Comparison of ENCODE assay signal across 11 mouse cellular contexts in the genomic region with DNA sequence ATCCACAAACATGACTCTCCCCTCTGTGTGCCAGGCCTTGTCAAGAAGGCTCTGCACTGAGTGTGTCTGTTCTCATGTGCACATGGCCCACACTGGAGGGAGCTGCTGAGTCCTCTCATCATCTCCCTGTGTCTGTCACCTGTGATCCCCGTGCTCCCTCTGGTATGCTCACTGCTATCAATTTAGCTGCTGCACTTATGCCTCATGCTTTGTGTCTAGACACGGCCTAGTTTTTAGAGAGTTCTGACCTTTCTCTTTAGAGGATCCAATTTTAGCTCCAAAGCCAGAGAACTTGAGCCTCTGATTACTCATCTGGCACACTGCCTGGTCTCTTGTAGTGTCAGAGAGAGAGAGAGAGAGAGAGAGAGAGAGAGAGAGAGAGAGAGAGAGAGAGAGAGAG. TPM values are rescaled to one million over a fixed set of nuclear protein-coding genes. Genes with fewer than 3 reads are reported as not detected.
A peak's percentile ranks its signal among the peaks of the same experiment; 100 is the strongest.
DNase-seq lines count a peak whose midpoint lies in the region; ATAC-seq and TF ChIP-seq lines count a peak whose summit lies in the region.
"Had no signal": no experiment of that assay in that cellular context is flagged by ENCODE, and none has a peak within 500 bp of the region (broad histone marks: within the 10 kb centered on the region; RNA-seq: fewer than 3 reads in every experiment).

No protein-coding gene starts in this region.

- no peaks in the 10 kb centered on the region for H3K36me3 ChIP-seq in kidney, postnatal 0 days (ENCODE audit: insufficient read depth, low read length)
- no peaks in the 10 kb centered on the region for H3K36me3 ChIP-seq in heart, embryonic 16.5 days (ENCODE audit: control insufficient read depth, insufficient read depth)
- H3K36me3 ChIP-seq in intestine, embryonic 15.5 days = no peaks in the 10 kb centered on the region
- H3K36me3 ChIP-seq: limb, embryonic 15.5 days had no signal

- no peak for ATAC-seq in kidney, postnatal 0 days (replicated peaks; ENCODE audit: low FRiP score, low read depth)
- ATAC-seq in heart, embryonic 16.5 days (replicated peaks; ENCODE audit: extremely low read depth, insufficient read depth, low FRiP score) = peak; percentile 91
- no peak for ATAC-seq in intestine, embryonic 15.5 days

- H3K4me3 ChIP-seq in kidney, postnatal 0 days (replicated peaks; ENCODE audit: low read depth, low read length) = no peak overlapping the region
- H3K4me3 ChIP-seq in heart, embryonic 16.5 days (ENCODE audit: low read length) = no peak overlapping the region
- H3K4me3 ChIP-seq in intestine, embryonic 15.5 days (replicated peaks) = no peak overlapping the region
- H3K4me3 ChIP-seq: limb, embryonic 15.5 days had no signal

- WGBS in kidney, postnatal 0 days = 18% methylated on average over 2 of the region's 2 CpGs
- WGBS in heart, embryonic 16.5 days = 9% methylated on average over 2 of the region's 2 CpGs
- WGBS in intestine, embryonic 15.5 days = 34% methylated on average over 2 of the region's 2 CpGs

- no peaks in the 10 kb centered on the region for H3K9me3 ChIP-seq in kidney, postnatal 0 days (replicated peaks; ENCODE audit: low read length)
- H3K9me3 ChIP-seq in heart, embryonic 16.5 days (replicated peaks; ENCODE audit: control insufficient read depth, low read length) = no peaks in the 10 kb centered on the region
- no peaks in the 10 kb centered on the region for H3K9me3 ChIP-seq in intestine, embryonic 15.5 days
- H3K9me3 ChIP-seq: limb, embryonic 15.5 days had no signal

- no peak overlapping the region for H3K9ac ChIP-seq in kidney, postnatal 0 days (ENCODE audit: low read depth, low read length)
- H3K9ac ChIP-seq in heart, embryonic 16.5 days (ENCODE audit: low read length) = no peak overlapping the region
- H3K9ac ChIP-seq in intestine, embryonic 15.5 days = no peak overlapping the region
- H3K9ac ChIP-seq: limb, embryonic 15.5 days had no signal

- DNase-seq in kidney, postnatal 0 days (ENCODE audit: low spot score) = peak; percentile 63
- no peak for DNase-seq in kidney, adult 8-10 months
- DNase-seq in 416B (ENCODE audit: low read depth) = peak; percentile 19
- peak; percentile 68 for DNase-seq in adrenal gland, postnatal 25 days
- DNase-seq in natural killer cell, adult 2 months (ENCODE audit: low spot score in 2 of 2) = no peak
- no peak for DNase-seq in layer of hippocampus, postnatal 10 days (ENCODE audit: low spot score in 2 of 2)

- no peaks in the 10 kb centered on the region for H3K27me3 ChIP-seq in kidney, postnatal 0 days (ENCODE audit: insufficient read depth, low read length)
- no peaks in the 10 kb centered on the region for H3K27me3 ChIP-seq in heart, embryonic 16.5 days (ENCODE audit: control insufficient read depth, insufficient read depth, low read length)
- H3K27me3 ChIP-seq in intestine, embryonic 15.5 days (replicated peaks) = no peaks in the 10 kb centered on the region
- H3K27me3 ChIP-seq: limb, embryonic 15.5 days had no signal

- H3K4me2 ChIP-seq in kidney, postnatal 0 days (ENCODE audit: low read length) = no peak overlapping the region
- H3K4me2 ChIP-seq in heart, embryonic 16.5 days (ENCODE audit: low read depth, low read length) = no peak overlapping the region
- no peak overlapping the region for H3K4me2 ChIP-seq in intestine, embryonic 15.5 days (replicated peaks)
- H3K4me2 ChIP-seq: limb, embryonic 15.5 days had no signal

- no peak overlapping the region for H3K27ac ChIP-seq in kidney, postnatal 0 days
- peak overlapping the region; percentile 63 for H3K27ac ChIP-seq in heart, embryonic 16.5 days (ENCODE audit: low read length)
- no peak overlapping the region for H3K27ac ChIP-seq in intestine, embryonic 15.5 days
- H3K27ac ChIP-seq: limb, embryonic 15.5 days had no signal

- no peaks in the 10 kb centered on the region for H3K4me1 ChIP-seq in kidney, postnatal 0 days (replicated peaks; ENCODE audit: insufficient read depth, low read length)
- peaks cover 11% of the 10 kb centered on the region for H3K4me1 ChIP-seq in heart, embryonic 16.5 days (ENCODE audit: control insufficient read depth, insufficient read depth, low read length)
- no peaks in the 10 kb centered on the region for H3K4me1 ChIP-seq in intestine, embryonic 15.5 days (replicated peaks)
- H3K4me1 ChIP-seq: limb, embryonic 15.5 days had no signal

- TF ChIP-seq CTCF in kidney, postnatal 0 days (IDR thresholded peaks at IDR 0.05; ENCODE audit: low read depth) = no peak; the same call in 1 of the 2 replicates

RNA-seq across cellular contexts. Expression of a gene that starts 42.0 kb away (rescaled TPM):
- polyA plus RNA-seq in kidney, postnatal 0 days (2015; fragmentation: Nextera tagmentation; extraction: Ambion mirVana) = 0.51 and 0.61 TPM in 2 replicates
- 0.24 TPM in 1 of 2 replicates, not detected in the other for total RNA-seq in adrenal gland, postnatal 25 days (2021)
- 0.59 and 1.2 TPM in 2 replicates for polyA plus RNA-seq in heart, embryonic 16.5 days (2015; fragmentation: Nextera tagmentation; extraction: Ambion mirVana)
- total RNA-seq in layer of hippocampus, postnatal 10 days (2021) = under 1 TPM; 0.54 to 0.57 TPM
- 0.50 and 0.53 TPM in 2 replicates for polyA plus RNA-seq in intestine, embryonic 15.5 days (2015; fragmentation: Nextera tagmentation; extraction: Ambion mirVana)
- total RNA-seq: ES-E14 had no signal
- polyA plus RNA-seq: gonadal fat pad, adult 2 months had no signal

Comparison
In these comparisons a context has a peak if more than half of its experiments do, and no peak if none do; other contexts are left out.
1. DNase-seq: peak in kidney, postnatal 0 days (single experiment), 416B (single experiment) and adrenal gland, postnatal 25 days (single experiment); none in kidney, adult 8-10 months (0 of 2), natural killer cell, adult 2 months (0 of 2) and layer of hippocampus, postnatal 10 days (0 of 2).